Mouse (Mus musculus) neural tube, embryonic 12.5 days (tissue): ENCODE data around the gene Sec24c. TPM values are rescaled to one million over a fixed set of nuclear protein-coding genes. Genes with fewer than 3 reads are reported as not detected.

Experiments used
- microRNA-seq: library from miRNA; unstranded; fragments of <30 nt; microRNA quantifications from one replicate; pipeline ENCODE4, GENCODE M21; 2017
- polyA plus RNA-seq: library from polyadenylated mRNA; unstranded; fragments of >200 nt; fragmentation: Nextera tagmentation; extraction: Ambion mirVana; gene quantifications from 2 replicates; pipeline ENCODE4 v1.2.1, GENCODE M21; 2016

The Sec24c gene
- polyA plus RNA-seq, 1 experiment from 2014 or later, result 99.7 TPM

Small RNA genes within 50 kb of the gene (microRNA-seq; reads per million reads assigned to microRNA genes)
- gene Mir6946, result not detected

Other genes starting within 250 kb of the Sec24c start
- gene Cfap70, start 222.1 kb upstream of the Sec24c start, polyA plus RNA-seq, result 0.23 and 0.41 TPM in 2 replicates
- gene Anxa7, start 194.2 kb upstream of the Sec24c start, polyA plus RNA-seq, result 14.4 and 14.6 TPM in 2 replicates
- gene Mss51, start 177.4 kb upstream of the Sec24c start, polyA plus RNA-seq, result 0.98 and 1.4 TPM in 2 replicates
- gene Ppp3cb, start 127.7 kb upstream of the Sec24c start, polyA plus RNA-seq, result 65.7 and 66.5 TPM in 2 replicates
- 11.9 and 12.9 TPM in 2 replicates for gene Usp54, start 33.2 kb upstream of the Sec24c start, polyA plus RNA-seq
- gene Myoz1, start 17.8 kb upstream of the Sec24c start, polyA plus RNA-seq, result 0.20 and 0.37 TPM in 2 replicates
- gene Synpo2l, start 6.0 kb upstream of the Sec24c start, polyA plus RNA-seq, result 3.5 and 5.1 TPM in 2 replicates
- 28.3 and 28.6 TPM in 2 replicates for gene Fut11, start 20.7 kb downstream of the Sec24c start, polyA plus RNA-seq
- 219 and 228 TPM in 2 replicates for gene Chchd1, start 28.7 kb downstream of the Sec24c start, polyA plus RNA-seq
- gene Zswim8, start 33.2 kb downstream of the Sec24c start, polyA plus RNA-seq, result 53.3 and 57.7 TPM in 2 replicates
- gene Ndst2, start 60.3 kb downstream of the Sec24c start, polyA plus RNA-seq, result 22.0 and 23.4 TPM in 2 replicates
- 78.8 and 105 TPM in 2 replicates for gene Camk2g, start 119.8 kb downstream of the Sec24c start, polyA plus RNA-seq
- gene Plau, start 162.4 kb downstream of the Sec24c start, polyA plus RNA-seq, result 0.18 and 0.55 TPM in 2 replicates